Mouse (Mus musculus) olfactory bulb, adult 2 months (tissue): ENCODE data around the gene Chst12.
"Not testable (repeated sequence)": the region's sequence is repeated elsewhere in the genome, so short reads cannot be mapped to it uniquely, and the experiment has no call there.

Source experiments
- CTCF ChIP-seq: fragments of 200-500 bp; IDR thresholded peaks from 2 replicates; pipeline ENCODE4 v1.5.1; 2012; ENCODE audit warnings: low read depth, mild to moderate bottlenecking, low read length, moderate library complexity; ENCODE audit not compliant: insufficient read depth
- POLR2A ChIP-seq: fragments of 200-500 bp; IDR thresholded peaks from 2 replicates; pipeline ENCODE4 v1.6.1; 2012; ENCODE audit warnings: mild to moderate bottlenecking, low read depth, low read length, moderate library complexity; ENCODE audit not compliant: insufficient read depth

- not testable (repeated sequence) for TF ChIP-seq POLR2A, CTCF
These were observed 42.2 kb upstream of the Chst12 start for GRCm38 (mm10) chr5:140463151-140463550.
